Mouse (Mus musculus) CH12.LX (cell line): ENCODE data around the gene Anxa11. TPM values are rescaled to one million over a fixed set of nuclear protein-coding genes. Genes with fewer than 3 reads are reported as not detected.

Experiments used
- DNase-seq: peaks from one replicate; pipeline ENCODE4 v3.0.0-alpha.2; 2013; ENCODE audit errors: extremely low read depth
- H3K27ac ChIP-seq: 2 replicates; pipeline ENCODE4 v1.5.1; 2012; ENCODE audit warnings: low read depth, mild to moderate bottlenecking, control low read depth, moderate library complexity; ENCODE audit not compliant: insufficient read depth
- H3K27me3 ChIP-seq: replicated peaks from 2 replicates; pipeline ENCODE3; 2012; ENCODE audit warnings: inconsistent platforms
- H3K36me3 ChIP-seq, 2 experiments: replicated peaks in 1 of 2; 2 replicates each; pipeline versions ENCODE3 to v1.6.1; 2012; ENCODE audit warnings: inconsistent platforms in 1 of 2, low read length in 1 of 2, mild to moderate bottlenecking in 1 of 2, mixed read lengths in 1 of 2, moderate library complexity in 1 of 2; ENCODE audit not compliant: control insufficient read depth in 1 of 2, insufficient read depth in 1 of 2
- H3K4me1 ChIP-seq, 2 experiments: 2 replicates each; pipeline ENCODE4 v1.6.1; 2012; ENCODE audit warnings: inconsistent platforms in 1 of 2, moderate library complexity in 1 of 2; ENCODE audit not compliant: insufficient read depth in 2 of 2, control insufficient read depth in 1 of 2
- H3K4me2 ChIP-seq: 2 replicates; pipeline ENCODE4 v1.6.1; 2012; ENCODE audit warnings: low read depth, mild to moderate bottlenecking, control low read depth; ENCODE audit not compliant: poor library complexity, insufficient read depth, severe bottlenecking
- H3K4me3 ChIP-seq, 3 experiments: fragments of 150-350 bp in 1 of 3; sonication (generic) in 1 of 3; replicated peaks in 1 of 3; 2 replicates each; pipeline versions ENCODE3 to v1.5.1; 2011 to 2012; ENCODE audit warnings: low read depth in 2 of 3, low read length in 2 of 3, mild to moderate bottlenecking in 2 of 3, moderate library complexity in 2 of 3, control low read depth in 1 of 3, improper control_type of control experiment in 1 of 3, inconsistent platforms in 1 of 3, mixed read lengths in 1 of 3; ENCODE audit not compliant: poor library complexity in 1 of 3
- H3K79me2 ChIP-seq: replicated peaks from 2 replicates; pipeline ENCODE4 v1.6.1; 2012; ENCODE audit warnings: mild to moderate bottlenecking, moderate library complexity; ENCODE audit not compliant: control insufficient read depth, poor library complexity, insufficient read depth, severe bottlenecking; ENCODE audit errors: extremely low read depth
- H3K9ac ChIP-seq: 2 replicates; pipeline ENCODE4 v1.6.1; 2012; ENCODE audit warnings: low read depth, mild to moderate bottlenecking, control low read depth, moderate library complexity; ENCODE audit not compliant: insufficient read depth
- H3K9me3 ChIP-seq: replicated peaks from 2 replicates; pipeline ENCODE3; 2012; ENCODE audit warnings: low read length, inconsistent platforms, mixed read lengths
- BHLHE40 ChIP-seq: IDR thresholded peaks from 2 replicates; pipeline ENCODE4 v1.6.1; 2011; ENCODE audit warnings: mild to moderate bottlenecking, low read depth, low read length, improper control_type of control experiment
- CHD2 ChIP-seq: IDR thresholded peaks from 2 replicates; pipeline ENCODE4 v1.6.1; 2011; ENCODE audit warnings: low read length, improper control_type of control experiment
- E2F4 ChIP-seq: IDR thresholded peaks from 2 replicates; pipeline ENCODE4 v1.6.1; 2011; ENCODE audit warnings: low read depth, low read length, improper control_type of control experiment; ENCODE audit not compliant: insufficient replicate concordance
- EP300 ChIP-seq: IDR thresholded peaks from 2 replicates; pipeline ENCODE4 v1.6.1; 2011; ENCODE audit warnings: low read length, improper control_type of control experiment
- ETS1 ChIP-seq: conservative IDR thresholded peaks from 2 replicates; pipeline ENCODE4 v1.6.1; 2012; ENCODE audit warnings: low read depth, mild to moderate bottlenecking, inconsistent platforms, low read length, improper control_type of control experiment, moderate library complexity
- GABPA ChIP-seq: IDR thresholded peaks from 2 replicates; pipeline ENCODE4 v1.6.1; 2012; ENCODE audit warnings: low read depth, low read length, improper control_type of control experiment, inconsistent platforms; ENCODE audit not compliant: insufficient replicate concordance
- JUND ChIP-seq: conservative IDR thresholded peaks from 2 replicates; pipeline ENCODE4 v1.6.1; 2011; ENCODE audit warnings: low read depth, low read length, improper control_type of control experiment
- KAT2A ChIP-seq: IDR thresholded peaks from 2 replicates; pipeline ENCODE4 v1.6.1; 2012; ENCODE audit warnings: low read length, improper control_type of control experiment, inconsistent platforms; ENCODE audit not compliant: insufficient replicate concordance
- MAFK ChIP-seq: IDR thresholded peaks from 2 replicates; pipeline ENCODE4 v1.6.1; 2011; ENCODE audit warnings: low read length, improper control_type of control experiment; ENCODE audit not compliant: insufficient replicate concordance
- MAX ChIP-seq: IDR thresholded peaks from 2 replicates; pipeline ENCODE4 v1.6.1; 2011; ENCODE audit warnings: low read length, improper control_type of control experiment
- MEF2A ChIP-seq: IDR thresholded peaks from 2 replicates; pipeline ENCODE4 v1.6.1; 2014; ENCODE audit warnings: low read depth, mild to moderate bottlenecking, inconsistent platforms, low read length, improper control_type of control experiment, borderline replicate concordance
- NELFE ChIP-seq: IDR thresholded peaks from 2 replicates; pipeline ENCODE4 v1.6.1; 2011; ENCODE audit warnings: low read depth, low read length, improper control_type of control experiment
- NRF1 ChIP-seq: IDR thresholded peaks from 2 replicates; pipeline ENCODE4 v1.6.1; 2014; ENCODE audit warnings: low read depth, mild to moderate bottlenecking, inconsistent platforms, low read length, improper control_type of control experiment, moderate library complexity
- POLR2A ChIP-seq: IDR thresholded peaks from 2 replicates; pipeline ENCODE4 v1.6.1; 2011; ENCODE audit warnings: low read depth, mild to moderate bottlenecking, improper control_type of control experiment, low read length
- POLR2AphosphoS2 ChIP-seq: IDR thresholded peaks from 2 replicates; pipeline ENCODE4 v1.6.1; 2011; ENCODE audit warnings: low read depth, low read length, improper control_type of control experiment
- RAD21 ChIP-seq: IDR thresholded peaks from 2 replicates; pipeline ENCODE4 v1.6.1; 2011; ENCODE audit warnings: low read depth, mild to moderate bottlenecking, low read length, improper control_type of control experiment, moderate library complexity
- SIN3A ChIP-seq: IDR thresholded peaks from 2 replicates; pipeline ENCODE4 v1.6.1; 2012; ENCODE audit warnings: low read length, improper control_type of control experiment, inconsistent platforms
- USF1 ChIP-seq: IDR thresholded peaks from 2 replicates; pipeline ENCODE4 v1.6.1; 2014; ENCODE audit warnings: low read depth, mild to moderate bottlenecking, inconsistent platforms, low read length, improper control_type of control experiment
- ZC3H11A ChIP-seq: IDR thresholded peaks from 2 replicates; pipeline ENCODE4 v1.6.1; 2012; ENCODE audit warnings: low read depth, mild to moderate bottlenecking, inconsistent platforms, low read length, improper control_type of control experiment
- ZKSCAN1 ChIP-seq: IDR thresholded peaks from 2 replicates; pipeline ENCODE4 v1.6.1; 2012; ENCODE audit warnings: low read depth, inconsistent platforms, low read length, improper control_type of control experiment, borderline replicate concordance
- ZNF384 ChIP-seq: IDR thresholded peaks from 2 replicates; pipeline ENCODE4 v1.6.1; 2012; ENCODE audit warnings: low read depth, low read length, improper control_type of control experiment, inconsistent platforms
- dilution Hi-C: fragments of 300-500 bp; cut with MboI; formaldehyde crosslinking; loops from 2 replicates; pipeline ENCODE4 v1.14.3; 2020; ENCODE audit warnings: low sequenced_read_pairs; ENCODE audit not compliant: extremely low pct_unique_long_range_greater_than_20kb, extremely low pct_ligation_motif_present
- in situ Hi-C: fragments of 300-500 bp; cut with MboI; formaldehyde crosslinking; loops from 3 replicates; pipeline ENCODE4 v1.14.3; 2019; ENCODE audit warnings: low sequenced_read_pairs, low pct_ligation_motif_present, low pct_unique_long_range_greater_than_20kb, mixed read lengths
- polyA plus RNA-seq: library from polyadenylated mRNA; unstranded; fragments of >175 nt; gene quantifications from 2 replicates; pipeline ENCODE4 v1.2.1, GENCODE M21; 2012; ENCODE audit warnings: low read depth; ENCODE audit not compliant: insufficient read length
- total RNA-seq, 2 experiments: library from RNA; depleted of rRNA; stranded (reverse); fragments of 300-350 nt in 1 of 2; fragments of >200 nt in 1 of 2; gene quantifications; 2 replicates each; pipeline ENCODE4 v1.2.3; 2012 to 2014

Gene Anxa11
- total and polyA plus RNA-seq, 3 experiments, result 5.0 to 35.0 (median 8.4) TPM

GRCm38 (mm10) chr14:25850433-25850832, 8.5 kb downstream of the Anxa11 start:
- peaks cover 2% of the 10 kb centered on the region for H3K9me3 ChIP-seq
- dilution Hi-C loops (no loop called here), in situ Hi-C loops (no loop called here)
- DNase-seq, result no peak
- H3K79me2 ChIP-seq, result no peaks in the 10 kb centered on the region
- H3K27ac ChIP-seq, result no peak overlapping the region
- TF ChIP-seq EP300 (no peak), POLR2A (no peak), MAX (no peak), ETS1 (no peak), ZNF384 (no peak), MEF2A (no peak), NELFE (no peak), USF1 (no peak), RAD21 (no peak), GABPA (no peak), NRF1 (no peak), CHD2 (no peak), POLR2AphosphoS2 (no peak), E2F4 (no peak), BHLHE40 (no peak), SIN3A (no peak), ZKSCAN1 (no peak)
- H3K4me3 ChIP-seq, result no peak overlapping the region
- H3K4me1 ChIP-seq, result peaks cover 3 to 21% of the 10 kb centered on the region in 2 experiments; a peak in 3 of 4 replicates
- no peak overlapping the region for H3K4me2 ChIP-seq
- H3K9ac ChIP-seq, result no peak overlapping the region
- H3K36me3 ChIP-seq, result peaks cover 0 to 19% of the 10 kb centered on the region in 2 experiments
- no peaks in the 10 kb centered on the region for H3K27me3 ChIP-seq

- Histone ChIP-seq H3K27ac (no peak overlapping the region), H3K4me2 (no peak overlapping the region), H3K9ac (no peak overlapping the region), H3K27me3 (no peaks in the 10 kb centered on the region), H3K4me1 (peaks cover 10 to 29% of the 10 kb centered on the region in 2 experiments), H3K79me2 (no peaks in the 10 kb centered on the region), H3K9me3 (peaks cover 2% of the 10 kb centered on the region), H3K36me3 (peaks cover 0 to 17% of the 10 kb centered on the region in 2 experiments), H3K4me3 (no peak overlapping the region)
- in situ Hi-C loops (no loop called here), dilution Hi-C loops (no loop called here)
- no peak for DNase-seq
- TF ChIP-seq JUND (no peak), GABPA (no peak), ZC3H11A (no peak), KAT2A (no peak), MAFK (no peak), POLR2AphosphoS2 (no peak)
Observed at GRCm38 (mm10) chr14:25851189-25851588, 9.2 kb downstream of the Anxa11 start.
